21 mouse cellular contexts compared by ENCODE assay signal in genomic region chr1:136469408-136469807, GRCm38 (mm10). TPM values are rescaled to one million over a fixed set of nuclear protein-coding genes. Genes with fewer than 3 reads are reported as not detected.
DNase-seq lines count a peak whose midpoint lies in the region; ATAC-seq and TF ChIP-seq lines count a peak whose summit lies in the region.
"Had no signal": no experiment of that assay in that cellular context is flagged by ENCODE, and none has a peak within 500 bp of the region (broad histone marks: within the 10 kb centered on the region; RNA-seq: fewer than 3 reads in every experiment).

No protein-coding gene starts in this region.

- no peak overlapping the region for H3K9ac ChIP-seq in liver, embryonic 11.5 days (ENCODE audit: low read depth, low read length)
- peak overlapping the region; percentile 47 for H3K9ac ChIP-seq in liver, embryonic 13.5 days
- no peak overlapping the region for H3K9ac ChIP-seq in hindbrain, embryonic 16.5 days (ENCODE audit: low read depth, low read length)
- H3K9ac ChIP-seq: forebrain, postnatal 0 days; heart, embryonic 13.5 days; hindbrain, embryonic 13.5 days; stomach, embryonic 15.5 days had no signal

- H3K27ac ChIP-seq in liver, embryonic 11.5 days (ENCODE audit: low read depth, low read length): no peak overlapping the region
- H3K27ac ChIP-seq in liver, embryonic 13.5 days: no peak overlapping the region
- no peak overlapping the region for H3K27ac ChIP-seq in left cerebral cortex, adult 2 months
- H3K27ac ChIP-seq in hindbrain, embryonic 16.5 days (ENCODE audit: low read depth, low read length): no peak overlapping the region
- H3K27ac ChIP-seq: heart, embryonic 13.5 days; hindbrain, embryonic 13.5 days; limb, embryonic 10.5 days; stomach, embryonic 15.5 days had no signal

- H3K4me2 ChIP-seq in liver, embryonic 11.5 days: peak overlapping the region; percentile 25; the same call in 1 of the 2 replicates
- H3K4me2 ChIP-seq in liver, embryonic 13.5 days: peak overlapping the region; percentile 97
- H3K4me2 ChIP-seq in hindbrain, embryonic 16.5 days (ENCODE audit: low read length): no peak overlapping the region
- H3K4me2 ChIP-seq: heart, embryonic 13.5 days; hindbrain, embryonic 13.5 days; stomach, embryonic 15.5 days had no signal

- no peaks in the 10 kb centered on the region for H3K9me3 ChIP-seq in liver, embryonic 11.5 days (ENCODE audit: control insufficient read depth, low read length)
- no peaks in the 10 kb centered on the region for H3K9me3 ChIP-seq in liver, embryonic 13.5 days (replicated peaks)
- no peaks in the 10 kb centered on the region for H3K9me3 ChIP-seq in hindbrain, embryonic 16.5 days (ENCODE audit: control insufficient read depth, low read length)
- H3K9me3 ChIP-seq: G1E; heart, embryonic 13.5 days; hindbrain, embryonic 13.5 days; limb, embryonic 10.5 days; stomach, embryonic 15.5 days had no signal

- no peaks in the 10 kb centered on the region for H3K27me3 ChIP-seq in liver, embryonic 11.5 days (replicated peaks; ENCODE audit: control insufficient read depth, insufficient read depth, low read length)
- no peaks in the 10 kb centered on the region for H3K27me3 ChIP-seq in liver, embryonic 13.5 days
- no peaks in the 10 kb centered on the region for H3K27me3 ChIP-seq in hindbrain, embryonic 16.5 days (replicated peaks; ENCODE audit: control insufficient read depth, insufficient read depth, low read length)
- H3K27me3 ChIP-seq: heart, embryonic 13.5 days; hindbrain, embryonic 13.5 days; stomach, embryonic 15.5 days had no signal

- TF ChIP-seq CTCF in left cerebral cortex, adult 2 months (IDR thresholded peaks at IDR 0.05): no peak

- DNase-seq in liver, embryonic 11.5 days (ENCODE audit: low spot score): no peak
- no peak for DNase-seq in liver
- DNase-seq in NIH3T3 (ENCODE audit: low read depth): peak; percentile 78
- DNase-seq in liver, embryonic 13.5 days: no peak
- no peak for DNase-seq in left cerebral cortex, adult 2 months (ENCODE audit: extremely low spot score in 1 of 2, low spot score in 2 of 2)
- DNase-seq in layer of hippocampus, adult 11-12 months (ENCODE audit: low spot score): no peak
- DNase-seq: cerebellum, adult 8-10 months; forebrain, postnatal 0 days; kidney, adult 8-10 months; kidney, postnatal 14 days; lung, adult 18-20 months; lung, postnatal 14 days; midbrain, embryonic 14.5 days; thymus, adult 2 months had no signal

- H3K4me3 ChIP-seq in liver, embryonic 11.5 days (ENCODE audit: low read depth, low read length): no peak overlapping the region
- peak overlapping the region; percentile 33 for H3K4me3 ChIP-seq in liver, embryonic 13.5 days (replicated peaks)
- H3K4me3 ChIP-seq in left cerebral cortex, adult 2 months: no peak overlapping the region
- no peak overlapping the region for H3K4me3 ChIP-seq in hindbrain, embryonic 16.5 days (ENCODE audit: low read length)
- H3K4me3 ChIP-seq: heart, embryonic 13.5 days; hindbrain, embryonic 13.5 days; limb, embryonic 10.5 days; stomach, embryonic 15.5 days had no signal

- peaks cover 13% of the 10 kb centered on the region for H3K4me1 ChIP-seq in liver, embryonic 11.5 days (replicated peaks; ENCODE audit: control insufficient read depth, insufficient read depth, low read length)
- peaks cover 50% of the 10 kb centered on the region for H3K4me1 ChIP-seq in liver, embryonic 13.5 days (replicated peaks)
- peaks cover 5% of the 10 kb centered on the region for H3K4me1 ChIP-seq in hindbrain, embryonic 16.5 days (ENCODE audit: control insufficient read depth, insufficient read depth, low read depth, low read length)
- H3K4me1 ChIP-seq: stomach, embryonic 15.5 days had no signal

- ATAC-seq in liver, embryonic 11.5 days (replicated peaks; ENCODE audit: low FRiP score): no peak
- no peak for ATAC-seq in liver, embryonic 13.5 days (ENCODE audit: low read depth)
- ATAC-seq in hindbrain, embryonic 16.5 days: no peak
- ATAC-seq: CD4-positive, CD25-positive, alpha-beta regulatory T cell, adult 4 months; forebrain, postnatal 0 days had no signal

- peaks cover 29% of the 10 kb centered on the region; the same call in 1 of the 2 replicates for H3K36me3 ChIP-seq in liver, embryonic 11.5 days (ENCODE audit: control insufficient read depth, insufficient read depth, low read length)
- peaks cover 68% of the 10 kb centered on the region for H3K36me3 ChIP-seq in liver, embryonic 13.5 days
- H3K36me3 ChIP-seq in hindbrain, embryonic 16.5 days (ENCODE audit: control insufficient read depth, insufficient read depth, low read length): no peaks in the 10 kb centered on the region
- H3K36me3 ChIP-seq: hindbrain, embryonic 13.5 days had no signal

- WGBS in liver, embryonic 11.5 days: 91% methylated on average over 4 of the region's 4 CpGs
- WGBS in liver, embryonic 13.5 days (ENCODE audit: insufficient replicate concordance): 84% methylated on average over 4 of the region's 4 CpGs
- 90% methylated on average over 4 of the region's 4 CpGs for WGBS in hindbrain, embryonic 16.5 days

- intact Hi-C loops in left cerebral cortex, adult 2 months (cut with DNase I): loop anchor here (5.0 kb wide), 1 partner anchor 53 kb away; no protein-coding TSS in a partner anchor

RNA-seq across cellular contexts. Expression of gene Kif14, which starts 3.3 kb away (rescaled TPM):
- polyA plus RNA-seq in liver, embryonic 11.5 days (2014; fragmentation: Nextera tagmentation; extraction: Ambion mirVana): 9.3 and 11.3 TPM in 2 replicates
- polyA plus RNA-seq in liver, embryonic 13.5 days (2015; fragmentation: Nextera tagmentation; extraction: Ambion mirVana): 4.8 and 6.7 TPM in 2 replicates
- total RNA-seq in left cerebral cortex, adult 2 months (2021): under 1 TPM; 0.14 to 0.23 TPM
- 0.74 and 0.87 TPM in 2 replicates for polyA plus RNA-seq in hindbrain, embryonic 16.5 days (2015; fragmentation: Nextera tagmentation; extraction: Ambion mirVana)

RNA-seq across cellular contexts. Expression of gene Ddx59, which starts 54.3 kb away (rescaled TPM):
- 9.4 and 11.5 TPM in 2 replicates for polyA plus RNA-seq in liver, embryonic 11.5 days (2014; fragmentation: Nextera tagmentation; extraction: Ambion mirVana)
- polyA plus RNA-seq in liver, embryonic 13.5 days (2015; fragmentation: Nextera tagmentation; extraction: Ambion mirVana): 7.2 and 7.6 TPM in 2 replicates
- total RNA-seq in left cerebral cortex, adult 2 months (2021): 10 to 100 TPM in 1 of 2 experiments, 1 to 10 TPM in 1; 8.9 to 11.7 TPM
- polyA plus RNA-seq in hindbrain, embryonic 16.5 days (2015; fragmentation: Nextera tagmentation; extraction: Ambion mirVana): 17.2 TPM in 2 replicates
